Comparison of ENCODE assay signal across 9 mouse cellular contexts in genomic region chr2:3753749-3754148, GRCm38 (mm10).
DNase-seq lines count a peak whose midpoint lies in the region; ATAC-seq lines count a peak whose summit lies in the region.
"Had no signal": no experiment of that assay in that cellular context is flagged by ENCODE, and none has a peak within 500 bp of the region (broad histone marks: within the 10 kb centered on the region; RNA-seq: fewer than 3 reads in every experiment).

No protein-coding gene starts in this region.

- no peaks in the 10 kb centered on the region for H3K9me3 ChIP-seq in lung, embryonic 16.5 days (ENCODE audit: control insufficient read depth, low read length)
- no peaks in the 10 kb centered on the region for H3K9me3 ChIP-seq in forebrain, embryonic 13.5 days (replicated peaks)

- no peak overlapping the region for H3K9ac ChIP-seq in lung, embryonic 16.5 days (ENCODE audit: low read length)
- H3K9ac ChIP-seq in forebrain, embryonic 13.5 days: peak overlapping the region; percentile 32; the same call in 1 of the 2 replicates

- H3K4me3 ChIP-seq in lung, embryonic 16.5 days (ENCODE audit: low read length): no peak overlapping the region
- H3K4me3 ChIP-seq in forebrain, embryonic 13.5 days: no peak overlapping the region

- DNase-seq in cerebellum, postnatal 14 days: no peak
- DNase-seq in lung, postnatal 25 days (ENCODE audit: low spot score): no peak
- DNase-seq in Muller cell, postnatal 12 days (ENCODE audit: inconsistent ontology term): no peak
- no peak for DNase-seq in retina, postnatal 1 day

- H3K36me3 ChIP-seq in lung, embryonic 16.5 days (ENCODE audit: control insufficient read depth, insufficient read depth, low read length): no peaks in the 10 kb centered on the region
- H3K36me3 ChIP-seq in forebrain, embryonic 13.5 days (ENCODE audit: poor library complexity, severe bottlenecking): no peaks in the 10 kb centered on the region

- 0 out of 2 replicates have a peak, but pooled peaks have one; percentile 21 for ATAC-seq in cerebellum, adult (ENCODE audit: insufficient number of reproducible peaks, low FRiP score, low TSS enrichment)
- ATAC-seq in lung, embryonic 16.5 days (ENCODE audit: low read depth): peak; percentile 42; the same call in 1 of the 2 replicates
- ATAC-seq in forebrain, embryonic 13.5 days: peak; percentile 66
- 0 out of 2 replicates have a peak, but pooled peaks have one; percentile 20 for ATAC-seq in monocyte, adult 5-6 weeks (replicated peaks; ENCODE audit: insufficient number of reproducible peaks, low FRiP score, low TSS enrichment, poor library complexity, severe bottlenecking)

- no peaks in the 10 kb centered on the region for H3K27me3 ChIP-seq in lung, embryonic 16.5 days (ENCODE audit: control insufficient read depth, insufficient read depth, low read depth, low read length)
- H3K27me3 ChIP-seq in forebrain, embryonic 13.5 days: no peaks in the 10 kb centered on the region

- 0 out of 2 replicates have a peak overlapping the region, but pooled peaks have one; percentile 4 for H3K27ac ChIP-seq in lung, embryonic 16.5 days (ENCODE audit: low read length)
- peak overlapping the region; percentile 71 for H3K27ac ChIP-seq in forebrain, embryonic 13.5 days
- H3K27ac ChIP-seq: kidney, postnatal 0 days had no signal

- WGBS in lung, embryonic 16.5 days: 6% methylated on average over 2 of the region's 2 CpGs
- 7% methylated on average over 2 of the region's 2 CpGs for WGBS in forebrain, embryonic 13.5 days

- H3K4me2 ChIP-seq in lung, embryonic 16.5 days (ENCODE audit: low read depth, low read length): no peak overlapping the region
- H3K4me2 ChIP-seq in forebrain, embryonic 13.5 days: no peak overlapping the region

- peaks cover 16% of the 10 kb centered on the region for H3K4me1 ChIP-seq in lung, embryonic 16.5 days (replicated peaks; ENCODE audit: control insufficient read depth, insufficient read depth, low read length)
- peaks cover 47% of the 10 kb centered on the region for H3K4me1 ChIP-seq in forebrain, embryonic 13.5 days
